Mouse (Mus musculus): ENCODE measurements at regions not wholly inside any gene's neighbourhood (a gene's known extent, or its start where the extent isn't known, plus 50 kb on each side); places are given as distances from the start of the nearest gene placed in this dataset.

DNA sequence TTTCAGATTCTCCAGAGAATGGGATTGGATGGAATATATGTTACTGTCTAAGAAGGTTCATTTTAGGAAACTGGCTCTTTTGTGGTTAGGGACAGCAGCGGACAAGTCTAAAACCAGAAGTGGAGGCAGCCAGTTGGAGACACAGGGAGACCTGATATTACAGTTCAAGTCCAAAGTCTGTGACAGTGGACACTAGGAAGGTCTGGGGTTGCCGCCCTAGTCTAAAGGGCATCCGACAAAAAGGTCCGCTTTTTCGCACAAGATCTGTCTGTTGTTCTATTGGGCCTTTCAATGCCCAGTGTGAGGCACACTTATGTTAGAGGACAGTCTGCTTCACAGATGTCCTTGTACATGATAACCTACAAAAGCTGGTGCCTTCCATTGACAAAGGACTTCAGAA is 152.9 kb upstream of the Mpped2 start:
- TF ChIP-seq POLR2A (IDR thresholded peaks at IDR 0.05; ENCODE audit: low read depth, low read length): no peak
- no peak for TF ChIP-seq CTCF (IDR thresholded peaks at IDR 0.05; ENCODE audit: extremely low read depth, insufficient read length, insufficient replicate concordance, low read depth, low read length)
